8 mouse cellular contexts compared by ENCODE assay signal in the genomic region with DNA sequence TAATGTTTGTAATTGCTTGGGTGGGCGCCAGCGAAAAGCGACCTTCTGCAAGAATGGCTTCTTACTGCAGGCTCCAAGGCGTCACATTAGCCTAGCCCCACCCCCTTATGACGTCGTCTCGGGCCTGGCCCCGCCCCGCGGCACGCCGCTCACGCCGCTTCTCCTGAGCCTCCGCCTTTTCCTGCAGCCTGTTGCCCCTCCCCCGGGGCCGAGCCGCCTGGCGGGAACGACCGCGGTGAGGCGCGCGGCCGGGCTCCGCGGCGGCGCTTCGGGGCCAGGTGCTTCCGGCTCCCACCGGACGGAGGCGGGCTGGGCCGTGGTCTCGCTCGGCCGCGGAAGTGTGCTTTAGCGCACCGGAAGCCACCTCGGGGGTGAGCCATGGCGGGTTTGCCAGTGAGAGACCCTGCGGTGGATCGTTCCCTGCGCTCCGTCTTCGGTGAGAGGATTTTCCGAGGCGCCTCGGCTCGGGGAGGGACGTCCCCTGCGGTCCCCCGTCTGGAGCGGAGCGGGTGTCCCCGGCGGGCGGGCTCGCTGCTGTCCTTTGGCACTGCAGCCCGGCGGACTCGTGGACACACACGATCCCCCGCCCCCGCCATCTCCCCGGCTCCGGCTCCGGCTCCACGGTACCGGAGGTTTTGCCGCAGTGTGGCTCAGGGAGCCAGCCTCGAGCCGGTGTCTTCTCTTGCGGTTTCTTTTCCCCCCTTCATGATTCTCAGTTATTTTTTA. TPM values are rescaled to one million over a fixed set of nuclear protein-coding genes. Genes with fewer than 3 reads are reported as not detected.
DNase-seq lines count a peak whose midpoint lies in the region; ATAC-seq and TF ChIP-seq lines count a peak whose summit lies in the region.

A gene (plus strand): TSS at position 201 of the 726 bp plus-strand sequence.

- 17% methylated on average over 53 of the region's 77 CpGs for WGBS in forebrain, embryonic 12.5 days
- whole genome bisulfite sequencing in heart, postnatal 0 days: 19% methylated on average over 55 of the region's 77 CpGs
- WGBS in liver, embryonic 16.5 days (ENCODE audit: insufficient replicate concordance): 21% methylated on average over 76 of the region's 77 CpGs
- 25% methylated on average over 68 of the region's 77 CpGs for WGBS in neural tube, embryonic 13.5 days

- no peak for TF ChIP-seq RAD21 in CH12.LX (IDR thresholded peaks at IDR 0.05; ENCODE audit: low read depth, low read length)

- dilution Hi-C loops in CH12.LX (cut with MboI; ENCODE audit: extremely low pct_ligation_motif_present, extremely low pct_unique_long_range_greater_than_20kb, low sequenced_read_pairs): no loop called here

- peaks cover 20 to 31% of the 10 kb centered on the region in 2 experiments for H3K36me3 ChIP-seq in CH12.LX (replicated peaks in 1 of 2; ENCODE audit: control insufficient read depth in 1 of 2, insufficient read depth in 1 of 2, low read length in 1 of 2)
- H3K36me3 ChIP-seq in forebrain, embryonic 12.5 days (replicated peaks): peaks cover 15% of the 10 kb centered on the region; the same call in 1 of the 2 replicates
- peaks cover 13% of the 10 kb centered on the region; the same call in 1 of the 2 replicates for H3K36me3 ChIP-seq in heart, postnatal 0 days (replicated peaks; ENCODE audit: control insufficient read depth, insufficient read depth, low read length)
- H3K36me3 ChIP-seq in liver, embryonic 16.5 days (ENCODE audit: control insufficient read depth, insufficient read depth): 0 out of 2 replicates have a peak, but pooled peaks cover 6% of the 10 kb centered on the region
- H3K36me3 ChIP-seq in neural tube, embryonic 13.5 days: peaks cover 12% of the 10 kb centered on the region
- H3K36me3 ChIP-seq in testis, adult 2 months (ENCODE audit: control insufficient read depth, insufficient read depth, low read length): no peaks in the 10 kb centered on the region

- ATAC-seq in forebrain, embryonic 12.5 days (ENCODE audit: low FRiP score): peak; percentile 99
- peak; percentile 98 for ATAC-seq in heart, postnatal 0 days (ENCODE audit: insufficient read depth, low read depth)
- peak; percentile 97 for ATAC-seq in liver, embryonic 16.5 days (ENCODE audit: low read depth)
- peak; percentile 99 for ATAC-seq in neural tube, embryonic 13.5 days (ENCODE audit: low read depth)

- no peaks in the 10 kb centered on the region for H3K27me3 ChIP-seq in CH12.LX (replicated peaks)
- H3K27me3 ChIP-seq in forebrain, embryonic 12.5 days: 0 out of 2 replicates have a peak, but pooled peaks cover 1% of the 10 kb centered on the region
- H3K27me3 ChIP-seq in heart, postnatal 0 days (ENCODE audit: control insufficient read depth, insufficient read depth, low read length): no peaks in the 10 kb centered on the region
- H3K27me3 ChIP-seq in liver, embryonic 16.5 days (ENCODE audit: control insufficient read depth, insufficient read depth, low read depth, low read length): no peaks in the 10 kb centered on the region
- no peaks in the 10 kb centered on the region for H3K27me3 ChIP-seq in neural tube, embryonic 13.5 days
- no peaks in the 10 kb centered on the region for H3K27me3 ChIP-seq in testis, adult 2 months (ENCODE audit: control insufficient read depth, insufficient read depth, low read length)

- in situ Hi-C loops in CH12.LX (cut with MboI; ENCODE audit: low pct_ligation_motif_present, low pct_unique_long_range_greater_than_20kb, low sequenced_read_pairs): no loop called here

- peak; percentile 85 for TF ChIP-seq POLR2A in CH12.LX (IDR thresholded peaks at IDR 0.05; ENCODE audit: low read depth, low read length)
- TF ChIP-seq POLR2A in testis, adult 2 months (IDR thresholded peaks at IDR 0.05; ENCODE audit: control insufficient read depth, low read depth, low read length): no peak

- peak; percentile 82 for DNase-seq in CH12.LX (ENCODE audit: extremely low read depth)
- peak; percentile 65 for DNase-seq in c-Kit-positive CD71-positive TER-119-negative erythroid progenitor cells, embryonic 14.5 days (ENCODE audit: low read depth)
- peak; percentile 86 for DNase-seq in heart, postnatal 0 days (ENCODE audit: low spot score)
- DNase-seq in kidney, postnatal 4 days: peak; percentile 95

- peaks cover 17% of the 10 kb centered on the region for H3K79me2 ChIP-seq in CH12.LX (replicated peaks; ENCODE audit: control insufficient read depth, extremely low read depth, insufficient read depth, poor library complexity, severe bottlenecking)

- TF ChIP-seq EP300 in CH12.LX (IDR thresholded peaks at IDR 0.05; ENCODE audit: low read length): no peak
- no peak for TF ChIP-seq EP300 in heart, postnatal 0 days (IDR thresholded peaks at IDR 0.05; ENCODE audit: low read depth)

- H3K4me2 ChIP-seq in CH12.LX (ENCODE audit: insufficient read depth, low read depth, poor library complexity, severe bottlenecking): peak within 1 kb of the TSS; percentile 89
- H3K4me2 ChIP-seq in forebrain, embryonic 12.5 days: peak within 1 kb of the TSS; percentile 47
- peak within 1 kb of the TSS; percentile 65 for H3K4me2 ChIP-seq in heart, postnatal 0 days (ENCODE audit: low read depth, low read length)
- H3K4me2 ChIP-seq in liver, embryonic 16.5 days (ENCODE audit: low read depth, low read length): peak within 1 kb of the TSS; percentile 73
- peak within 1 kb of the TSS; percentile 54 for H3K4me2 ChIP-seq in neural tube, embryonic 13.5 days

- H3K9ac ChIP-seq in CH12.LX (ENCODE audit: insufficient read depth, low read depth): peak within 1 kb of the TSS; percentile 90
- H3K9ac ChIP-seq in forebrain, embryonic 12.5 days: peak within 1 kb of the TSS; percentile 68
- H3K9ac ChIP-seq in heart, postnatal 0 days (replicated peaks; ENCODE audit: low read depth, low read length): peak within 1 kb of the TSS; percentile 59
- peak within 1 kb of the TSS; percentile 77 for H3K9ac ChIP-seq in liver, embryonic 16.5 days (ENCODE audit: low read depth, low read length)
- H3K9ac ChIP-seq in neural tube, embryonic 13.5 days: peak within 1 kb of the TSS; percentile 80

- H3K4me1 ChIP-seq in CH12.LX (ENCODE audit: control insufficient read depth in 1 of 2, insufficient read depth in 2 of 2): peaks cover under 1 to 7% of the 10 kb centered on the region in 2 experiments; a peak in 1 of 4 replicates
- peaks cover 6% of the 10 kb centered on the region; the same call in 1 of the 2 replicates for H3K4me1 ChIP-seq in forebrain, embryonic 12.5 days
- H3K4me1 ChIP-seq in heart, postnatal 0 days (ENCODE audit: control insufficient read depth, insufficient read depth): no peaks in the 10 kb centered on the region
- no peaks in the 10 kb centered on the region for H3K4me1 ChIP-seq in liver, embryonic 16.5 days (ENCODE audit: control insufficient read depth, low read depth, low read length)
- H3K4me1 ChIP-seq in neural tube, embryonic 13.5 days (replicated peaks): peaks cover 7% of the 10 kb centered on the region
- H3K4me1 ChIP-seq in testis, adult 2 months (ENCODE audit: control insufficient read depth, insufficient read depth, low read length): no peaks in the 10 kb centered on the region

- H3K4me3 ChIP-seq in CH12.LX (replicated peaks in 1 of 3; ENCODE audit: low read depth in 2 of 3, low read length in 2 of 3, poor library complexity in 1 of 3): peak within 1 kb of the TSS; percentile 68 to 92 (median 72)
- peak within 1 kb of the TSS; percentile 58 for H3K4me3 ChIP-seq in forebrain, embryonic 12.5 days (replicated peaks)
- H3K4me3 ChIP-seq in heart, postnatal 0 days (ENCODE audit: low read depth, low read length): peak within 1 kb of the TSS; percentile 58
- H3K4me3 ChIP-seq in liver, embryonic 16.5 days (ENCODE audit: low read depth, low read length): peak within 1 kb of the TSS; percentile 72
- peak within 1 kb of the TSS; percentile 58 for H3K4me3 ChIP-seq in neural tube, embryonic 13.5 days
- peak within 1 kb of the TSS; percentile 94 for H3K4me3 ChIP-seq in testis, adult 2 months (ENCODE audit: control insufficient read depth, low read depth, low read length)

- no peak for TF ChIP-seq CTCF in CH12.LX (conservative IDR thresholded peaks at IDR 0.05 in 1 of 2, IDR thresholded peaks at IDR 0.05 in 1 of 2; ENCODE audit: low read depth in 2 of 2, low read length in 2 of 2)
- no peak for TF ChIP-seq CTCF in heart, postnatal 0 days (IDR thresholded peaks at IDR 0.05; ENCODE audit: low read depth)
- no peak for TF ChIP-seq CTCF in testis, adult 2 months (IDR thresholded peaks at IDR 0.05; ENCODE audit: control insufficient read depth, insufficient read depth, insufficient replicate concordance, low read depth, low read length)

- H3K27ac ChIP-seq in CH12.LX (ENCODE audit: insufficient read depth, low read depth): peak within 1 kb of the TSS; percentile 82
- peak within 1 kb of the TSS; percentile 90 for H3K27ac ChIP-seq in forebrain, embryonic 12.5 days
- peak within 1 kb of the TSS; percentile 84 for H3K27ac ChIP-seq in heart, postnatal 0 days (ENCODE audit: low read depth)
- peak within 1 kb of the TSS; percentile 79 for H3K27ac ChIP-seq in liver, embryonic 16.5 days (ENCODE audit: low read length)
- H3K27ac ChIP-seq in neural tube, embryonic 13.5 days (replicated peaks): peak within 1 kb of the TSS; percentile 93
- H3K27ac ChIP-seq in testis, adult 2 months (ENCODE audit: control insufficient read depth, insufficient read depth, low read depth, low read length): peak within 1 kb of the TSS; percentile 96

- H3K9me3 ChIP-seq in CH12.LX (replicated peaks; ENCODE audit: low read length): no peaks in the 10 kb centered on the region
- H3K9me3 ChIP-seq in forebrain, embryonic 12.5 days: no peaks in the 10 kb centered on the region
- no peaks in the 10 kb centered on the region for H3K9me3 ChIP-seq in heart, postnatal 0 days (replicated peaks; ENCODE audit: control insufficient read depth, low read length)
- no peaks in the 10 kb centered on the region for H3K9me3 ChIP-seq in liver, embryonic 16.5 days (replicated peaks; ENCODE audit: control insufficient read depth, low read length)
- H3K9me3 ChIP-seq in neural tube, embryonic 13.5 days: no peaks in the 10 kb centered on the region

TF ChIP-seq in CH12.LX, 34 proteins besides CTCF, POLR2A, EP300 and RAD21 (continues in another document):
- peak; percentile 85 for TF ChIP-seq BHLHE40 (IDR thresholded peaks at IDR 0.05; ENCODE audit: low read depth, low read length)
- TF ChIP-seq SIN3A (IDR thresholded peaks at IDR 0.05; ENCODE audit: low read length): peak; percentile 61; the same call in 1 of the 2 replicates
- peak; percentile 83 for TF ChIP-seq ELF1 (IDR thresholded peaks at IDR 0.05; ENCODE audit: low read depth, low read length)
- peak; percentile 72 for TF ChIP-seq TCF12 (IDR thresholded peaks at IDR 0.05; ENCODE audit: low read depth, low read length)

RNA-seq across cellular contexts. Expression of the gene that starts here (rescaled TPM):
- 47.2 and 51.1 TPM in 2 replicates for total RNA-seq in CH12.LX (2012; rRNA removed)
- total RNA-seq in CH12.LX (2014; rRNA removed): 67.9 and 73.5 TPM in 2 replicates
- polyA plus RNA-seq in CH12.LX (2012; ENCODE audit: insufficient read length, low read depth): 89.8 and 113 TPM in 2 replicates
- polyA plus RNA-seq in forebrain, embryonic 12.5 days (2016; fragmentation: Nextera tagmentation; extraction: Ambion mirVana): 72.8 and 74.4 TPM in 2 replicates
- 15.3 and 20.6 TPM in 2 replicates for total RNA-seq in heart, postnatal 0 days (2014; rRNA removed; ENCODE audit: low replicate concordance)
- 11.0 and 12.3 TPM in 2 replicates for polyA plus RNA-seq in heart, postnatal 0 days (2015; fragmentation: Nextera tagmentation; extraction: Ambion mirVana)
- polyA plus RNA-seq in liver, embryonic 16.5 days (2015; fragmentation: Nextera tagmentation; extraction: Ambion mirVana): 17.3 and 18.1 TPM in 2 replicates
- polyA plus RNA-seq in neural tube, embryonic 13.5 days (2015; fragmentation: Nextera tagmentation; extraction: Ambion mirVana): 53.4 and 55.4 TPM in 2 replicates
- 48.5 and 49.4 TPM in 2 replicates for polyA plus RNA-seq in testis, adult 2 months (2012; rRNA removed)

Comparison
In these comparisons a context has a peak if more than half of its experiments do, and no peak if none do; other contexts are left out.
1. Peak in every context shown above with its lines: DNase-seq, ATAC-seq, H3K4me3 ChIP-seq and H3K27ac ChIP-seq.